Mouse (Mus musculus): ENCODE results near the gene Btbd9.

The Btbd9 gene

DNA sequence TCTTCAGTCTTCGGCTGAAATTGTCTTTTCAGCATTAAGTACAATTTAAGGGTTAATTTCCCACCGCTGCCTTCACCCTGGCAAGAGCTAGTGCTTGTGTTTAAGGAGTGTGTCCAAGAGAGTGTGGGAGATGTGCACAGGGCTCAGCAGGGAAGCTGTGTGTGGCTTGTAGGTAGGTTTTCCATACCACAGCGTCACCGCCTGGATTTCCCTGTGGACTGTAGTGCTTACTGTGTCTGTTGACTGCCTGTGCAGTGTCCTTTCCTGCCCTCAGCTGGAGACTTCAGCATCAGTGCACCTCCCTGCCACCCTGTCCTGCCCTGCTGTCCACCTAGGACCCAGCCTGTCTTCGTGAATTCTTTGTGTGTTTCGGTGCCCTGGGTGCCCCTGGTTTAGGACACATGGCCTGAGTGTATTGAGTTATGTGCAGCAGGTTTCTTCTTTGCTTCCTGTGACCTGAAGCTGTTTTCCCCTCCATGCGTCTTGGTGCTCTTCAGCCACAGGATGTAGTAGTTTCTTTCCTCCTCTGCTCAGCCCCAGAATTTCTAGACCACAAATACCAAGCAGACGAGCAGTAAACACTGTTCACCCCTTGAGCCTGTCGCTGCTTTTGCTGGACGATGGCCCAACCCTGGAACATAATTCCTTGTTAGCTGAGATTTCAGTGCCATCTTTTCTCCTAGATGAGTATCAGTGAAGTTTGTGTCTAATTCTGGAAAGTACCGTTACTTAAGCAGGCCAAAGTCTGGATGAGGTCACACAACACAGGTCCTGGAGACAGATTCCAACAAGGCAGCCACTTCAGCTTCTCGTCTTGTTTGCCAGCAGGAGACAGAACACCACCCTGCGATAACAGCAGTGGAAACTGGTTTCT, 376.7 kb downstream of the Btbd9 start:
- DNase-seq (ENCODE audit: low read depth) = peak; percentile 55

GRCm38 (mm10) chr17:30198422-30198821, 377.9 kb downstream of the Btbd9 start:
- DNase-seq (ENCODE audit: low read depth) = no peak

DNA sequence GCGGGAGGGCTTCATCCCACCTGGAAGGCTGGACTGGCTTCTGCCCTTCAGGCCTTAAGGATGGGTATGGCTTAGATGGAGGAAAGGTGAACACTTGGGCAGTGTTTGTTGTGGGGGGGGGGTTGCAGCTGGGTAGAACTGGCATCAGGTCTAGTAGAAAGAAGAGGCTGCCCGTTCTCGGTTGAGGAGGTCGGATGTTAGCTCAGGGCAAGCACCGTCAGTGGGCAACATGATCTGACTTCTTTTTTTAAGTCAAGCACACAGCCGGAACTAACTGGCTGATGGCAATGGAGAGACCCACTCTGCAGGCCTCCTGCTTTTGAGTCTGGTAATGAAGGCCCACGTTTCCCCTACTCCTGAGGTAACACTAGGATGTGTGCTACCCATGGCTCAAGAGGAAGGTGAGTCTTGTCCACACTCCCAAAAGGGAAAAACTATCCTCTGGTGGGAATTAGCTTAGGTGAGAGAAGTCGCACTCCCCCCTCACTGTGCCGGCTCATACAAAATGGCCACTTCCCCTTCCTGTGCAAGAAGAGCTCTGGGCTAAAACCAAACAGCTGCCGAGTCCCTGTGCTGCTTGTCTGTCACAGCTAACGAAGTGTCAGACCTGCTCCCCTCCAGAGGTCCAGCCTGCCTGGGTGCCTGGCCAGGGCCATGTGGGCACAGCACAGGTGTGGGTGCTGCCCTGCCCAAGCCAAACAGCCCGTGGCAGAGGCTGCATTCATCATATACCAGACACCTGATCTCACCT, 378.8 kb downstream of the Btbd9 start:
- DNase-seq (ENCODE audit: low read depth) = peak; percentile 52

DNA sequence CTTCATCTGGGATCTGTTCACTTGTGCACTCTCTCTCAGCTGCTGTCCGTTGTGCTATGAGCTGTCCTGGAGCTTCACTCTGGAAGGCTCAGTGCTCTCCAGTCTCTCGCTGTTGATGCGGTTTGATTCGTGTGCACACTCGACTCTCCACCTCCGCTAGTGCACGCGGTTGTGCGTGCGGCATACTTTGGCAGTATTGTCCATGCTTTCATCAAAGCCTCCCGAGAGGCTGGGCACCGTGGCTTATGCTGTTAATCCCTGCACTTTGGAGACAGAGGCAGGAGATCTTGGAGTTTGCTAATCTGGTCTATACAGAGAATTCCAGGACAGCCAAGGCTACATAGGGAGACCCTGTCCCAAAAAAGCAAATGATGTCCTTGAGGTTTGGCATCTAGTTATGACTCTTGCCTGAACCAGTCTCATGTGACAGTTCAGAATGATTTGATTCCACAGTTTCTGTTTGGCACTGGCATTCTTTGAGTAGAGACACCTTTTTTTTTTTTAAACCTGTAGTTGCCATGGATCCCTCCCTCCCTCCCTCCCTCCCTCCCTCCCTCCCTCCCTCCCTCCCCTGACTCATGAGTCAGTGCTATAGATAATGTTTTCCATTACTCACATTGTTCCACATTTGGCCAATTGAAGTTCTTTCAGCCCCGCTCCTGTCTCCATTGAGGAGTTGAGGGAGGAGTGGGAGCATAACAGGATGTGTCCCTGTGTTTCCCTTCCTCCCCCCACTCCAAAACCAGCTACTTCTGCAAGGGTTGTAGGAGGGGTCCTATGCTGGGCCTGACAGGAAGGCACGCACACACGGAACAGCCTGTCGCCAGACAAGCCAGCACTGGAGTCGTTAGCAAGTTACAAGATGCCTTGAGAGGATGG, 379.6 kb downstream of the Btbd9 start:
- peak; percentile 42 for DNase-seq (ENCODE audit: low read depth)

- no peak for DNase-seq (ENCODE audit: low read depth)
These were observed 380.6 kb downstream of the Btbd9 start for GRCm38 (mm10) chr17:30195591-30196183.

DNA sequence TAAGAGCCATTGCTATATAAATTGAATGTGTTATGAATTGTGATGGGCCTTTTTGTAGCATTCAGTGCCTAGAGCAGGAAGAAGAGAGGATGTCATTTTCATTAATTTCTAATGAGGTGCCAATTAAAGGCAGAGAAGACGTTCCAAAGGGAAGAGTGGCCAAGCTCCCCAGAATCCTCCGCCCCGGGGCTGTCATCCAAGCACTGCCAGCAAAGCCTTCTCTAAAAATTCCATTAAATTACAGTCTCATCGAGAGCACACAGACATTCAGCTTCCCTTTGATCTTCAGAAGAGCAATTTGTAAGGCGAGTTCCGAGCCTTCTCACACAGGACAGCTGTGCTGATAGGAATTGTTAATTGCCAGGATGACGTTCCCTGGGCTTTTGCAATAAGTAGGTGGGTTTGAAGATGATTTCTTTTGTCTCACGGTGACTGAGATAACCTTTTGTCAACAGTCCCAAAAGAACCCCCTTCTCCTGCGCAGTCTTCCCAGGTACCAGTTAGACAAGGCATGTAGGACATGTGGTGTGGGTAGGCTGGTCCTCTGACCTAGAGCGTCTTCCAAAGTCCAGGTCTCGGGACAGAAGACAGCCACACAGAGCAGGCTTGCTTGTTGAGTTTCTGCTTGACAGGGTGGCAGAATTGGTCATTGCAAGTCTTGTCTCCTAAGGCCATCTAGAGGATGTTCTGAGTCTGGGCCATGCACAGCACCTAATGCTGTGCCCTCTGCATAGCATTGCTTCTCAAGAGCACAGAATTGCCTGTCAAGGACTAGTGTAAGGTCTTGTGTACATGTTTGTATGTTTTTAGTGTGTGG, 381.5 kb downstream of the Btbd9 start:
- DNase-seq (ENCODE audit: low read depth) = no peak

GRCm38 (mm10) chr17:30194091-30194490, 382.2 kb downstream of the Btbd9 start:
- DNase-seq (ENCODE audit: low read depth) = no peak

- no peak for DNase-seq (ENCODE audit: low read depth)
These were observed 382.7 kb downstream of the Btbd9 start for GRCm38 (mm10) chr17:30193615-30194014.

DNA sequence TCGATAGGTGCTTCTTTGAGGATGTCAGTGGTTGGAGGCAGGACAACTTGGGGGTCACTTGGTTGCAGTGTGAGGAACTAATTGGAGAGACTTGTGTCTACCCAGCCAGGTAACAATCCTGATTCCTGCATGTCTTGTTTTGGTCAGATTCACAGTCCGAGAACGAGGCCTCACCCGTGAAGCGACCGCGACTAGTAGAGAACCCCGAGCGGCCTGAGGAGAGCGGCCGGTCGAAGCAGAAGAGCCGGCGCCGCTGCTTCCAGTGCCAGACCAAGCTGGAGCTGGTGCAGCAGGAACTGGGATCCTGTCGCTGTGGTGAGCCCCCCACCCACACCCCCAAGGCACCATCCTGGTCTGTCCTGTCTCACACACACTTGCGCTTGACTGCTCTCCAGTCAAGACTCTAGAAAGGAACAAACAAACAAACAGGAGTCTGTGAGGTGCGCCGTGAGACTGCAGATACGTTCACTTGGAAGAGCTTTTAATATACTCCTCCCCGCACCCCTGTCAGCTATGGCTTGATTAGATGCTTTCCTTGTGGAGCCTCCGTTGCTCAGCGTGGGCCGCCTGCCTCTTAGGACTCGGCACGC, 383.8 kb downstream of the Btbd9 start:
- no peak for DNase-seq (ENCODE audit: low read depth)

- DNase-seq (ENCODE audit: low read depth) = no peak
These were observed 385.1 kb downstream of the Btbd9 start for GRCm38 (mm10) chr17:30191097-30191640.

GRCm38 (mm10) chr17:30188031-30188981, 388.0 kb downstream of the Btbd9 start:
- DNase-seq (ENCODE audit: low read depth) = no peak

DNA sequence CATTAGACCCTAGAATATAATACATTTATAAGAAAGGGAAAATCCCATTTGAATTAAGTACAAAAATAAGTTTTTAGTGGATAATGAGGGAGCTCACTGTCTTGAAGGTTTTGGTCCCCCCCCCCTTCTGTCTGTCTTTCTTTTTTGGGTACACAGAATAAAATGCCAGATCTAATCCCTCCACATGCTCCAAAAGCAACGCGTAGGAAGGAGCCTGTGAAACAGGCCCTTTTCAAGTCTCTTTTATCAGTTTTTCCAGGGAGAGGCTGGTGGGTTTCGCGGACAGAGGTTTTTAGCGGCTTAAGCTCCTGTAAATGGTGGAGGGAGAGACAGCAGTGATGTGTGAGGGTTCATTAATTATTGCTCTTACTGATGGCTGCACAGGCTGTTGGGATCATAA, 388.7 kb downstream of the Btbd9 start:
- DNase-seq (ENCODE audit: low read depth) = no peak

DNA sequence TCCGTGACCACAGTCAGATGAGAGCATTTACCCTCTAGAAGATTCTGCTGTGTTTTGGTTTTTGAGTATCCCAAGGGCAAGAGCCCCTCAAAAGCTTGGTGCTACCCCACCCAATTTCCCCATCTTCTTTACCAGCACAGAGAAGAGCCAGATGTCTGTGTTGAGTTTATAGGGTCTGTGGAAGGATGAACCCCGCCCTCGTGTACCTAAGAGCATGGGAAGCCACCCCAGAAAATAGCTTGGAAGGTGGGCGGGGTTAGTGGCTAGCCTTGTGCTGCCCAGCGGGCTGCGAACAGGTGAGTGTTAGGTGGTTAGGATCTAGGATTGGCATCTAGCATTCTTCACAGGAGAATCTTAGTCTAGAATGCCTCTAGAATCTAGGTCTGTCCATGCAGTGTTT, 389.1 kb downstream of the Btbd9 start:
- DNase-seq (ENCODE audit: low read depth) = no peak

- DNase-seq (ENCODE audit: low read depth) = no peak
These were observed 392.7 kb downstream of the Btbd9 start for GRCm38 (mm10) chr17:30183561-30183960.

GRCm38 (mm10) chr17:30182063-30182462, 394.2 kb downstream of the Btbd9 start:
- DNase-seq (ENCODE audit: low read depth) = no peak

- no peak for DNase-seq (ENCODE audit: low read depth)
These were observed 394.7 kb downstream of the Btbd9 start for GRCm38 (mm10) chr17:30181554-30181953.

GRCm38 (mm10) chr17:30180197-30180596, 396.1 kb downstream of the Btbd9 start:
- no peak for DNase-seq (ENCODE audit: low read depth)

DNA sequence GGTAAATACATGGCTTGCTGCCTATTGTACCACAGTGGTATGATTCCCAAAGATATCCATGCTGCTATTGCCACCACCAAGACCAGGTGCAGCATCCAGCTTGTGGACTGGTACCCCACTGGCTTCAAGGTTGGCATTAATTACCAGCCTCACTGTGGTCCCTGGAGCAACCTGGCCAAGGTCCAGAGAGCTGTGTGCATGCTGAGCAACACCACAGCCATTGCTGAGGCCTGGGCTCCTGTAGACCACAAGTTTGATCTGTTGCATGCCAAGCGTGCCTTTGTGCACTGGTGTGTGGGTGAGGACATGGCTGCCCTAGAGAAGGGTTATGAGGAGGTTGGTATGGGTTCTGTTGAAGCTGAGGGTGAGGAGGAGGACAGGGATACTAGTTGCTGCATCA, 397.9 kb downstream of the Btbd9 start:
- DNase-seq (ENCODE audit: low read depth) = no peak

- no peak for DNase-seq (ENCODE audit: low read depth)
These were observed 398.9 kb downstream of the Btbd9 start for GRCm38 (mm10) chr17:30177435-30177834.

Measured in induced T-regulatory cell, adult 2 months (primary cell).